Mouse (Mus musculus) MEL (cell line): ENCODE measurements around the gene Dzip1. TPM values are rescaled to one million over a fixed set of nuclear protein-coding genes. Genes with fewer than 3 reads are reported as not detected.

Experiments used
- DNase-seq: peaks from one replicate; pipeline ENCODE4 v3.0.0; 2011; ENCODE audit warnings: low read depth, low spot score
- H3K27ac ChIP-seq: 2 replicates; pipeline ENCODE4 v1.5.1; 2012; ENCODE audit warnings: low read depth, mild to moderate bottlenecking, control low read depth, low read length, moderate library complexity; ENCODE audit not compliant: control insufficient read depth
- H3K27me3 ChIP-seq, 2 experiments: fragments of 150-350 bp in 1 of 2; sonication (generic) in 1 of 2; 2 replicates each; pipeline ENCODE4 v1.6.1; 2012; ENCODE audit warnings: low read length in 2 of 2, mild to moderate bottlenecking in 2 of 2, improper control_type of control experiment in 1 of 2, moderate library complexity in 1 of 2; ENCODE audit not compliant: insufficient read depth in 2 of 2, control insufficient read depth in 1 of 2
- H3K36me3 ChIP-seq, 2 experiments: 2 replicates each; pipeline ENCODE4 v1.6.1; 2012 to 2014; ENCODE audit warnings: low read length in 2 of 2, improper control_type of control experiment in 1 of 2, inconsistent platforms in 1 of 2, mild to moderate bottlenecking in 1 of 2; ENCODE audit not compliant: insufficient read depth in 2 of 2, control insufficient read depth in 1 of 2
- H3K4me1 ChIP-seq, 2 experiments: fragments of 150-350 bp in 1 of 2; sonication (generic) in 1 of 2; 2 replicates each; pipeline ENCODE4 v1.6.1; 2012; ENCODE audit warnings: low read length in 2 of 2, improper control_type of control experiment in 1 of 2, mild to moderate bottlenecking in 1 of 2; ENCODE audit not compliant: insufficient read depth in 2 of 2, control insufficient read depth in 1 of 2
- H3K4me3 ChIP-seq, 2 experiments: fragments of 150-350 bp in 1 of 2; sonication (generic) in 1 of 2; 2 replicates each; pipeline ENCODE4 v1.5.1; 2012; ENCODE audit warnings: low read depth in 2 of 2, low read length in 2 of 2, mild to moderate bottlenecking in 2 of 2, moderate library complexity in 2 of 2, control low read depth in 1 of 2, improper control_type of control experiment in 1 of 2; ENCODE audit not compliant: control insufficient read depth in 1 of 2, insufficient read depth in 1 of 2
- H3K79me2 ChIP-seq: 2 replicates; pipeline ENCODE4 v1.6.1; 2012; ENCODE audit warnings: mild to moderate bottlenecking, low read length, moderate library complexity; ENCODE audit not compliant: control insufficient read depth, poor library complexity, insufficient read depth
- H3K9ac ChIP-seq: 2 replicates; pipeline ENCODE4 v1.6.1; 2012; ENCODE audit warnings: low read depth, mild to moderate bottlenecking, control low read depth, low read length, moderate library complexity; ENCODE audit not compliant: control insufficient read depth, poor library complexity, severe bottlenecking
- H3K9me3 ChIP-seq: fragments of 150-350 bp; sonication (generic); replicated peaks from 2 replicates; pipeline ENCODE4 v1.6.1; 2012; ENCODE audit warnings: mild to moderate bottlenecking, low read length, improper control_type of control experiment, moderate library complexity; ENCODE audit not compliant: insufficient read depth
- CHD1 ChIP-seq: IDR thresholded peaks from 2 replicates; pipeline ENCODE4 v1.6.1; 2012; ENCODE audit warnings: low read depth, mild to moderate bottlenecking, inconsistent platforms, low read length, improper control_type of control experiment
- E2F4 ChIP-seq: IDR thresholded peaks from 2 replicates; pipeline ENCODE4 v1.6.1; 2011; ENCODE audit warnings: low read depth, low read length, improper control_type of control experiment, borderline replicate concordance
- ELF1 ChIP-seq: IDR thresholded peaks from 2 replicates; pipeline ENCODE4 v1.6.1; 2014; ENCODE audit warnings: low read depth, mild to moderate bottlenecking, inconsistent platforms, low read length, improper control_type of control experiment, moderate library complexity
- HCFC1 ChIP-seq: IDR thresholded peaks from 2 replicates; pipeline ENCODE4 v1.6.1; 2012; ENCODE audit warnings: low read depth, mild to moderate bottlenecking, inconsistent platforms, low read length, improper control_type of control experiment, moderate library complexity
- JUND ChIP-seq: IDR thresholded peaks from 2 replicates; pipeline ENCODE4 v1.6.1; 2011; ENCODE audit warnings: low read depth, mild to moderate bottlenecking, improper control_type of control experiment, low read length
- KAT2A ChIP-seq: conservative IDR thresholded peaks from 2 replicates; pipeline ENCODE4 v1.6.1; 2012; ENCODE audit warnings: low read depth, low read length, improper control_type of control experiment, inconsistent platforms
- MAFK ChIP-seq: IDR thresholded peaks from 2 replicates; pipeline ENCODE4 v1.6.1; 2011; ENCODE audit warnings: low read depth, mild to moderate bottlenecking, low read length, improper control_type of control experiment, borderline replicate concordance
- MAZ ChIP-seq: IDR thresholded peaks from 2 replicates; pipeline ENCODE4 v1.6.1; 2012; ENCODE audit warnings: low read depth, mild to moderate bottlenecking, inconsistent platforms, low read length, improper control_type of control experiment
- NELFE ChIP-seq: IDR thresholded peaks from 2 replicates; pipeline ENCODE4 v1.6.1; 2011; ENCODE audit warnings: low read depth, low read length, improper control_type of control experiment
- POLR2A ChIP-seq, 2 experiments: IDR thresholded peaks; 2 replicates each; pipeline ENCODE4 v1.6.1; 2011 to 2012; ENCODE audit warnings: low read length in 2 of 2, mild to moderate bottlenecking in 2 of 2, control low read depth in 1 of 2, improper control_type of control experiment in 1 of 2, low read depth in 1 of 2, moderate library complexity in 1 of 2; ENCODE audit not compliant: control insufficient read depth in 1 of 2, insufficient read depth in 1 of 2, poor library complexity in 1 of 2
- RAD21 ChIP-seq: IDR thresholded peaks from 2 replicates; pipeline ENCODE4 v1.6.1; 2011; ENCODE audit warnings: mild to moderate bottlenecking, low read depth, low read length, improper control_type of control experiment
- SIN3A ChIP-seq: IDR thresholded peaks from 2 replicates; pipeline ENCODE4 v1.6.1; 2012; ENCODE audit warnings: low read length, improper control_type of control experiment, inconsistent platforms
- TAL1 ChIP-seq: IDR thresholded peaks from 2 replicates; pipeline ENCODE4 v1.6.1; 2012; ENCODE audit warnings: mild to moderate bottlenecking, inconsistent platforms, low read length, moderate library complexity, mixed read lengths
- TCF12 ChIP-seq: IDR thresholded peaks from 2 replicates; pipeline ENCODE4 v1.6.1; 2014; ENCODE audit warnings: low read depth, mild to moderate bottlenecking, inconsistent platforms, low read length, improper control_type of control experiment, moderate library complexity
- UBTF ChIP-seq: IDR thresholded peaks from 2 replicates; pipeline ENCODE4 v1.6.1; 2012; ENCODE audit warnings: low read depth, mild to moderate bottlenecking, inconsistent platforms, low read length, improper control_type of control experiment, moderate library complexity, borderline replicate concordance; ENCODE audit not compliant: insufficient read depth
- USF2 ChIP-seq, 2 experiments: IDR thresholded peaks; 2 replicates each; pipeline ENCODE4 v1.6.1; 2011 to 2012; ENCODE audit warnings: improper control_type of control experiment in 2 of 2, low read length in 2 of 2, borderline replicate concordance in 1 of 2, inconsistent platforms in 1 of 2, low read depth in 1 of 2, mild to moderate bottlenecking in 1 of 2; ENCODE audit not compliant: insufficient read depth in 1 of 2
- ZC3H11A ChIP-seq: IDR thresholded peaks from 2 replicates; pipeline ENCODE4 v1.6.1; 2012; ENCODE audit warnings: low read depth, mild to moderate bottlenecking, inconsistent platforms, low read length, improper control_type of control experiment
- polyA plus RNA-seq, 2 experiments: library from polyadenylated mRNA; stranded (reverse) in 1 of 2; unstranded in 1 of 2; fragments of >175 nt in 1 of 2; fragments of >200 nt in 1 of 2; gene quantifications; 2 replicates each; pipeline versions ENCODE4 v1.2.1 to v1.2.4; 2012; ENCODE audit warnings: low replicate concordance in 2 of 2, low read depth in 1 of 2; ENCODE audit not compliant: insufficient read length in 2 of 2, insufficient read depth in 1 of 2, missing spikeins in 1 of 2
- total RNA-seq: library from RNA; depleted of rRNA; stranded (reverse); fragments of 300-350 nt; gene quantifications from 2 replicates; pipeline ENCODE4 v1.2.3, GENCODE M21; 2012

The Dzip1 gene
- total and polyA plus RNA-seq, 3 experiments: 0.35 to 1.8 TPM; not detected in 1

DNA sequence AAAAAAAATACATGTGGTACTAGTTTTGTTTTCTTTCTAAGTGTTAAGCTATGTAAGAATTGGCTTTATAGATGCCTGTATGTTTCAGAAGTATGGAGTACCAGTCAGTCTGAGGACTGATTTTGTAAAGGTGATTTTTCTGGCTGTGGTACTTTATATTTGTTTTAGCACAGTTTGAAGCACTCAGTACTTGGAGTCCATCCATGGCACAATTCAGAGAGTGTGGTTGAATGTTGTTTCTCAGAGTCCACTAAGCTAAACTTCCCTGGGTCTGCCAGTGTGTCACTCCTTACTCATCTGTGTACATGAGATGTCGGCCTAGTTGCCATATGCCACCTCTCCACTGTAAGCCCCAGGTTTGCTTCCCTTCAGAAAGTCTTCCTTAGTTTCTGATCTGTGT lies 23.6 kb upstream of the Dzip1 start:
- H3K27me3 ChIP-seq: no peaks in the 10 kb centered on the region
- peaks cover 2% of the 10 kb centered on the region in 2 experiments; a peak in 1 of 4 replicates for H3K4me1 ChIP-seq
- H3K9ac ChIP-seq: no peak overlapping the region
- no peak for DNase-seq
- TF ChIP-seq KAT2A: no peak
- TF ChIP-seq UBTF: no peak
- TF ChIP-seq NELFE: no peak
- no peak for TF ChIP-seq TAL1
- TF ChIP-seq MAZ: no peak
- TF ChIP-seq JUND: no peak
- TF ChIP-seq SIN3A: no peak
- TF ChIP-seq RAD21: no peak
- TF ChIP-seq TCF12: no peak
- no peak for TF ChIP-seq CHD1
- no peak for TF ChIP-seq MAFK
- TF ChIP-seq E2F4: no peak
- H3K79me2 ChIP-seq: peaks cover 10% of the 10 kb centered on the region
- no peaks in the 10 kb centered on the region for H3K9me3 ChIP-seq
- H3K36me3 ChIP-seq: peaks cover 0 to 5% of the 10 kb centered on the region in 2 experiments; a peak in 1 of 4 replicates
- H3K4me3 ChIP-seq: no peak overlapping the region
- no peak overlapping the region for H3K27ac ChIP-seq

DNA sequence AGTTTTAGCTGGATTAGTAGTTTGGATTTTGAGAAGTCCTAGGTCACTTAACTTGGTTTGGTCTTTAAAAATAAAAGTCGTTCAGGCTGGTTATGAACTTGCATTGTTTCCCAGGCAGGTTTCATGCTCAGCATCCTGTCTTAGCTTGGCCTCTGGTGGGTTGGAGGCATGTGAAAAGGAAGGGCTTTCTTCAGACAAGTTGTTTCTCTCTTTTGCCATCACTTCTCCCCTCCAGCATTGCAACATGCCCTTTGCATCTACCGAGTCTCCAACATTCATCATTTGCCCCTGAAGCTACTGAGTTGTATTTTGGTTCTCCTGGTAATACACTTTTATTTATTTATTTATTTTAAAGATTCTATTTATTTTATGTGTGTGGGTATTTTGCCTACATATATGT lies 19.4 kb upstream of the Dzip1 start:
- Histone ChIP-seq H3K36me3 (peaks cover 0 to 7% of the 10 kb centered on the region in 2 experiments; a peak in 1 of 4 replicates), H3K4me3 (no peak overlapping the region), H3K9ac (no peak overlapping the region), H3K27me3 (no peaks in the 10 kb centered on the region), H3K27ac (no peak overlapping the region), H3K79me2 (peaks cover 13% of the 10 kb centered on the region), H3K4me1 (peaks cover 2% of the 10 kb centered on the region in 2 experiments; a peak in 1 of 4 replicates), H3K9me3 (no peaks in the 10 kb centered on the region)
- TF ChIP-seq TCF12 (no peak), ZC3H11A (no peak)
- DNase-seq: no peak

DNA sequence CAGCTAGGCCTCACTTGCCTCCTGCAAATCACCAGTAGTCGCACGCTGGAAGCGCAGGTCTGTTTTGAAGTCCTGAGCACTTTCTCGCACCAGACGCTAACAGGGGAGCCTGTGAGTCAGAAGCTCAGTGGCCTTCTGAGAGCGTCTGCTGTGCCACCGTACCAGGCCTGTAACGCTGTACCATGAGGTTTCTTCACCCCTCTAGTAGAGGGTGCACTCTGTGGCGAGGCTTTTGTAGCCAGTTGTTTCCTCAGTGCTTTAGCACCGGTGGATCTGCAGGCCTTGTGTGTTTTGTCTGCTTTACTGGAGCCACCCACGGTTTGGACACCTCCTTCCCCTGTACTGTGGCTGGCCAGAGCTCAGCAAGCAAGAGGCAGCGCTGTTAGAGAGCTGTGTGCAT lies 16.8 kb upstream of the Dzip1 start:
- Histone ChIP-seq H3K27ac (no peak overlapping the region), H3K27me3 (no peaks in the 10 kb centered on the region), H3K36me3 (peaks cover 0 to 11% of the 10 kb centered on the region in 2 experiments; a peak in 1 of 4 replicates), H3K9me3 (no peaks in the 10 kb centered on the region), H3K4me1 (peaks cover 2% of the 10 kb centered on the region in 2 experiments; a peak in 1 of 4 replicates), H3K4me3 (no peak overlapping the region), H3K9ac (no peak overlapping the region), H3K79me2 (peaks cover 28% of the 10 kb centered on the region)
- no peak for DNase-seq
- TF ChIP-seq ELF1 (no peak), POLR2A (IDR thresholded peaks at IDR 0.05; ENCODE audit: control insufficient read depth in 1 of 2, insufficient read depth in 1 of 2, low read depth in 1 of 2, low read length in 2 of 2, poor library complexity in 1 of 2) (no peak), USF2 (IDR thresholded peaks at IDR 0.05; ENCODE audit: borderline replicate concordance in 1 of 2, insufficient read depth in 1 of 2, low read depth in 1 of 2, low read length in 2 of 2) (no peak), HCFC1 (no peak)
